Mouse (Mus musculus) MEL (cell line): ENCODE measurements at regions not wholly inside any gene's neighbourhood (a gene's known extent, or its start where the extent isn't known, plus 50 kb on each side); places are given as distances from the start of the nearest gene placed in this dataset.

ENCODE experiments used
- DNase-seq: peaks from one replicate; pipeline ENCODE4 v3.0.0; 2011; ENCODE audit warnings: low read depth, low spot score
- H3K27ac ChIP-seq: 2 replicates; pipeline ENCODE4 v1.5.1; 2012; ENCODE audit warnings: low read depth, mild to moderate bottlenecking, control low read depth, low read length, moderate library complexity; ENCODE audit not compliant: control insufficient read depth
- H3K27me3 ChIP-seq, 2 experiments: fragments of 150-350 bp in 1 of 2; sonication (generic) in 1 of 2; 2 replicates each; pipeline ENCODE4 v1.6.1; 2012; ENCODE audit warnings: low read length in 2 of 2, mild to moderate bottlenecking in 2 of 2, improper control_type of control experiment in 1 of 2, moderate library complexity in 1 of 2; ENCODE audit not compliant: insufficient read depth in 2 of 2, control insufficient read depth in 1 of 2
- H3K36me3 ChIP-seq, 2 experiments: 2 replicates each; pipeline ENCODE4 v1.6.1; 2012 to 2014; ENCODE audit warnings: low read length in 2 of 2, improper control_type of control experiment in 1 of 2, inconsistent platforms in 1 of 2, mild to moderate bottlenecking in 1 of 2; ENCODE audit not compliant: insufficient read depth in 2 of 2, control insufficient read depth in 1 of 2
- H3K4me1 ChIP-seq, 2 experiments: fragments of 150-350 bp in 1 of 2; sonication (generic) in 1 of 2; 2 replicates each; pipeline ENCODE4 v1.6.1; 2012; ENCODE audit warnings: low read length in 2 of 2, improper control_type of control experiment in 1 of 2, mild to moderate bottlenecking in 1 of 2; ENCODE audit not compliant: insufficient read depth in 2 of 2, control insufficient read depth in 1 of 2
- H3K4me3 ChIP-seq, 2 experiments: fragments of 150-350 bp in 1 of 2; sonication (generic) in 1 of 2; 2 replicates each; pipeline ENCODE4 v1.5.1; 2012; ENCODE audit warnings: low read depth in 2 of 2, low read length in 2 of 2, mild to moderate bottlenecking in 2 of 2, moderate library complexity in 2 of 2, control low read depth in 1 of 2, improper control_type of control experiment in 1 of 2; ENCODE audit not compliant: control insufficient read depth in 1 of 2, insufficient read depth in 1 of 2
- H3K79me2 ChIP-seq: 2 replicates; pipeline ENCODE4 v1.6.1; 2012; ENCODE audit warnings: mild to moderate bottlenecking, low read length, moderate library complexity; ENCODE audit not compliant: control insufficient read depth, poor library complexity, insufficient read depth
- H3K9ac ChIP-seq: 2 replicates; pipeline ENCODE4 v1.6.1; 2012; ENCODE audit warnings: low read depth, mild to moderate bottlenecking, control low read depth, low read length, moderate library complexity; ENCODE audit not compliant: control insufficient read depth, poor library complexity, severe bottlenecking
- H3K9me3 ChIP-seq: fragments of 150-350 bp; sonication (generic); replicated peaks from 2 replicates; pipeline ENCODE4 v1.6.1; 2012; ENCODE audit warnings: mild to moderate bottlenecking, low read length, improper control_type of control experiment, moderate library complexity; ENCODE audit not compliant: insufficient read depth
- BHLHE40 ChIP-seq: IDR thresholded peaks from 2 replicates; pipeline ENCODE4 v1.6.1; 2012; ENCODE audit warnings: low read depth, mild to moderate bottlenecking, inconsistent platforms, low read length, improper control_type of control experiment, borderline replicate concordance
- CHD2 ChIP-seq: IDR thresholded peaks from 2 replicates; pipeline ENCODE4 v1.6.1; 2011; ENCODE audit warnings: low read length, improper control_type of control experiment
- CTCF ChIP-seq, 3 experiments: IDR thresholded peaks in 2 of 3; conservative IDR thresholded peaks in 1 of 3; 2 replicates each; pipeline ENCODE4 v1.5.1; 2011 to 2012; ENCODE audit warnings: low read length in 3 of 3, low read depth in 2 of 3, mild to moderate bottlenecking in 2 of 3, improper control_type of control experiment in 1 of 3, inconsistent platforms in 1 of 3, mixed read lengths in 1 of 3, moderate library complexity in 1 of 3; ENCODE audit not compliant: control insufficient read depth in 1 of 3, insufficient read depth in 1 of 3, poor library complexity in 1 of 3, severe bottlenecking in 1 of 3
- E2F4 ChIP-seq: IDR thresholded peaks from 2 replicates; pipeline ENCODE4 v1.6.1; 2011; ENCODE audit warnings: low read depth, low read length, improper control_type of control experiment, borderline replicate concordance
- EP300 ChIP-seq, 2 experiments: IDR thresholded peaks; 2 replicates each; pipeline ENCODE4 v1.6.1; 2011; ENCODE audit warnings: improper control_type of control experiment in 2 of 2, low read length in 2 of 2, low read depth in 1 of 2, mild to moderate bottlenecking in 1 of 2
- GABPA ChIP-seq: IDR thresholded peaks from 2 replicates; pipeline ENCODE4 v1.6.1; 2012; ENCODE audit warnings: low read depth, mild to moderate bottlenecking, inconsistent platforms, low read length, improper control_type of control experiment, moderate library complexity
- HCFC1 ChIP-seq: IDR thresholded peaks from 2 replicates; pipeline ENCODE4 v1.6.1; 2012; ENCODE audit warnings: low read depth, mild to moderate bottlenecking, inconsistent platforms, low read length, improper control_type of control experiment, moderate library complexity
- JUND ChIP-seq: IDR thresholded peaks from 2 replicates; pipeline ENCODE4 v1.6.1; 2011; ENCODE audit warnings: low read depth, mild to moderate bottlenecking, improper control_type of control experiment, low read length
- KAT2A ChIP-seq: conservative IDR thresholded peaks from 2 replicates; pipeline ENCODE4 v1.6.1; 2012; ENCODE audit warnings: low read depth, low read length, improper control_type of control experiment, inconsistent platforms
- MAX ChIP-seq: IDR thresholded peaks from 2 replicates; pipeline ENCODE4 v1.6.1; 2011; ENCODE audit warnings: low read length, improper control_type of control experiment
- MAZ ChIP-seq: IDR thresholded peaks from 2 replicates; pipeline ENCODE4 v1.6.1; 2012; ENCODE audit warnings: low read depth, mild to moderate bottlenecking, inconsistent platforms, low read length, improper control_type of control experiment
- MEF2A ChIP-seq: IDR thresholded peaks from 2 replicates; pipeline ENCODE4 v1.6.1; 2014; ENCODE audit warnings: low read depth, mild to moderate bottlenecking, inconsistent platforms, low read length, improper control_type of control experiment; ENCODE audit not compliant: poor library complexity, insufficient replicate concordance, severe bottlenecking; ENCODE audit errors: extremely low read depth
- MXI1 ChIP-seq: IDR thresholded peaks from 2 replicates; pipeline ENCODE4 v1.6.1; 2011; ENCODE audit warnings: mild to moderate bottlenecking, low read depth, low read length, improper control_type of control experiment
- MYB ChIP-seq: IDR thresholded peaks from 2 replicates; pipeline ENCODE4 v1.6.1; 2011; ENCODE audit warnings: mild to moderate bottlenecking, low read depth, low read length, improper control_type of control experiment
- MYC ChIP-seq: IDR thresholded peaks from 2 replicates; pipeline ENCODE4 v1.6.1; 2011; ENCODE audit warnings: low read depth, mild to moderate bottlenecking, low read length, improper control_type of control experiment, moderate library complexity
- NELFE ChIP-seq: IDR thresholded peaks from 2 replicates; pipeline ENCODE4 v1.6.1; 2011; ENCODE audit warnings: low read depth, low read length, improper control_type of control experiment
- POLR2A ChIP-seq, 2 experiments: IDR thresholded peaks; 2 replicates each; pipeline ENCODE4 v1.6.1; 2011 to 2012; ENCODE audit warnings: low read length in 2 of 2, mild to moderate bottlenecking in 2 of 2, control low read depth in 1 of 2, improper control_type of control experiment in 1 of 2, low read depth in 1 of 2, moderate library complexity in 1 of 2; ENCODE audit not compliant: control insufficient read depth in 1 of 2, insufficient read depth in 1 of 2, poor library complexity in 1 of 2
- RAD21 ChIP-seq: IDR thresholded peaks from 2 replicates; pipeline ENCODE4 v1.6.1; 2011; ENCODE audit warnings: mild to moderate bottlenecking, low read depth, low read length, improper control_type of control experiment
- RCOR1 ChIP-seq: IDR thresholded peaks from 2 replicates; pipeline ENCODE4 v1.6.1; 2012; ENCODE audit warnings: low read depth, mild to moderate bottlenecking, inconsistent platforms, low read length, improper control_type of control experiment
- TAL1 ChIP-seq: IDR thresholded peaks from 2 replicates; pipeline ENCODE4 v1.6.1; 2012; ENCODE audit warnings: mild to moderate bottlenecking, inconsistent platforms, low read length, moderate library complexity, mixed read lengths
- TBP ChIP-seq: IDR thresholded peaks from 2 replicates; pipeline ENCODE4 v1.8.0; 2011; ENCODE audit warnings: low read depth, low read length, improper control_type of control experiment
- USF1 ChIP-seq: IDR thresholded peaks from 2 replicates; pipeline ENCODE4 v1.6.1; 2014; ENCODE audit warnings: low read depth, mild to moderate bottlenecking, inconsistent platforms, low read length, improper control_type of control experiment, moderate library complexity
- USF2 ChIP-seq, 2 experiments: IDR thresholded peaks; 2 replicates each; pipeline ENCODE4 v1.6.1; 2011 to 2012; ENCODE audit warnings: improper control_type of control experiment in 2 of 2, low read length in 2 of 2, borderline replicate concordance in 1 of 2, inconsistent platforms in 1 of 2, low read depth in 1 of 2, mild to moderate bottlenecking in 1 of 2; ENCODE audit not compliant: insufficient read depth in 1 of 2
- ZMIZ1 ChIP-seq: IDR thresholded peaks from 2 replicates; pipeline ENCODE4 v1.6.1; 2012; ENCODE audit warnings: low read depth, mild to moderate bottlenecking, inconsistent platforms, low read length, improper control_type of control experiment, moderate library complexity
- ZNF384 ChIP-seq: IDR thresholded peaks from 2 replicates; pipeline ENCODE4 v1.6.1; 2012; ENCODE audit warnings: low read depth, mild to moderate bottlenecking, inconsistent platforms, low read length, improper control_type of control experiment

DNA sequence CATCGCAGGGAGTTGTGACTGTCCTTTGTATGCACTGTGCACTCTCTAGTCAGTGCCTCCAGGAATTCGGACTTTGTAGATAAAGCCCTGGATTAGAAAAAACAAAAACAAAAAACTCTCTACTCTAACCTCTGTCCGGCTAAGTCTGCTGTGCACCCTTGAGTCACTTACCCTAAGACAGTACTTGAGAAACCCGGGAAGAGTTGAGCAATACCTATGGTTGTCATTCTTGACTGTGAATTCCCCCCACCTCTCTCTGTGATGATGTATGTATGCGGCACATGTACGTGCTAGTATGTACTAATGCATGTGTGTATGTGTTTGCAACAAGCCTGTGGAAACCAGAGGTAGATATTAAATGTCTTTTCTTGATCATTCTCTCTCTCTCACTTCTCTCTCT, 96.7 kb upstream of the Gm9887 start:
- Histone ChIP-seq H3K4me1 (no peaks in the 10 kb centered on the region), H3K4me3 (no peak overlapping the region), H3K27me3 (no peaks in the 10 kb centered on the region; a peak in 2 of 4 replicates), H3K27ac (no peak overlapping the region), H3K9me3 (no peaks in the 10 kb centered on the region), H3K36me3 (no peaks in the 10 kb centered on the region), H3K9ac (no peak overlapping the region), H3K79me2 (no peaks in the 10 kb centered on the region)
- TF ChIP-seq USF1 (no peak), NELFE (no peak), MYB (no peak), MXI1 (no peak), E2F4 (no peak), HCFC1 (no peak), ZMIZ1 (no peak), JUND (no peak), MYC (no peak), TBP (no peak), MAX (no peak), MEF2A (no peak), RCOR1 (no peak), BHLHE40 (no peak), MAZ (no peak), TAL1 (no peak), EP300 (IDR thresholded peaks at IDR 0.05; ENCODE audit: low read depth in 1 of 2, low read length in 2 of 2) (no peak), GABPA (no peak)
- DNase-seq: no peak

DNA sequence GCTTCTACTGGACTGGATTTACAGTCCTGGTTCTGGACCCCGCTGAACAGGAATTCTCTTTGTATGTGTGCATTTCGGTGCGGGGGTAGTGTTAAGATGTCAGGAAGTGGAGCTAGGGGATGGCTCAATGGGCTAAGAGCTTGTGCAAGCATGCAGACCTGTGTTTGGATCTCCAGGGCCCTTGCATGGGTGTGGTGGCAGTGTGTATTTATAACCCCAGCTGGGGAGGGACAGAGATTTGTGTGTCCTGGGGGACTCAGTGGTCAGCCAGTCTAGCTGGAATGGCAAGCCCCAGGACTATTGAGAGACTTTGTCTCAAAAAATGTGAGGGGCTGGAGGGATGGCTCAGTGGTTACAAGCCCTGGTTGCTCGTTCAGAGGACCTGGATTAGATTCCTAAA, 95.1 kb upstream of the Gm9887 start:
- no peak for TF ChIP-seq POLR2A (IDR thresholded peaks at IDR 0.05; ENCODE audit: control insufficient read depth in 1 of 2, insufficient read depth in 1 of 2, low read depth in 1 of 2, low read length in 2 of 2, poor library complexity in 1 of 2)
- TF ChIP-seq MYC: no peak
- TF ChIP-seq NELFE: no peak
- TF ChIP-seq CHD2: no peak
- no peak for TF ChIP-seq RAD21
- no peak for TF ChIP-seq MEF2A
- TF ChIP-seq TBP: no peak
- no peak for TF ChIP-seq KAT2A
- TF ChIP-seq ZNF384: no peak
- no peak for TF ChIP-seq TAL1
- no peak for TF ChIP-seq USF1
- TF ChIP-seq CTCF (IDR thresholded peaks at IDR 0.05 in 2 of 3, conservative IDR thresholded peaks at IDR 0.05 in 1 of 3; ENCODE audit: control insufficient read depth in 1 of 3, insufficient read depth in 1 of 3, low read depth in 2 of 3, low read length in 3 of 3, poor library complexity in 1 of 3, severe bottlenecking in 1 of 3): no peak
- TF ChIP-seq USF2 (IDR thresholded peaks at IDR 0.05; ENCODE audit: borderline replicate concordance in 1 of 2, insufficient read depth in 1 of 2, low read depth in 1 of 2, low read length in 2 of 2): no peak
- TF ChIP-seq ZMIZ1: no peak
- H3K79me2 ChIP-seq: no peaks in the 10 kb centered on the region

More for the DNA sequence above, 95.1 kb upstream of the Gm9887 start:
- no peaks in the 10 kb centered on the region; a peak in 2 of 4 replicates for H3K27me3 ChIP-seq
- no peak overlapping the region for H3K9ac ChIP-seq
- H3K4me3 ChIP-seq: no peak overlapping the region
- no peaks in the 10 kb centered on the region for H3K36me3 ChIP-seq
- H3K27ac ChIP-seq: no peak overlapping the region
- DNase-seq: no peak
- no peaks in the 10 kb centered on the region for H3K4me1 ChIP-seq
- no peaks in the 10 kb centered on the region for H3K9me3 ChIP-seq
